Mouse (Mus musculus): Measurements from ENCODE around the gene Col4a3.

DNA sequence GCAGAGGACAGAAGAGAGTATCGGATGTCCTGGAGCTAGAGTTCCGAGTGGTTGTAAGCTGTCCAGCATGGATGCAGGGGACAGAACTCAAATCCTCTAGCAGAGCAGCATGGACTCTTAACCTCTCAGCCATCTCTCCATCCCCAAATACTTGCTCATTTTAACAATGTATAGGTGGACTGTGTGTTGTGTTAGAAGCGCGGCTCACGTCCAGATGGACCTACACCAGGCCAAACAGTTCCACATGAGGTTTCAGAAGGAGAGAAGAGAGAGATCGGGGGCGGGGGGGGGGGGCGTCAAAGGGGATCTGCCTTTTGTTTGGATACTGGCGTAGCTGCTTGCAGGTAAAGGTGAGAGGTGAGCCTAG, 48.5 kb downstream of the Col4a3 start:
- TF ChIP-seq POLR2A (IDR thresholded peaks at IDR 0.05; ENCODE audit: low read depth, low read length) (no peak), CTCF (IDR thresholded peaks at IDR 0.05; ENCODE audit: extremely low read depth, insufficient read length, insufficient replicate concordance, low read depth, low read length) (no peak)
